Mouse (Mus musculus) retina, adult 2 months (tissue): Measurements from ENCODE around the gene Tnp2.

Experiments used
- DNase-seq: peaks from one replicate; pipeline ENCODE4 v3.0.0-alpha.2; 2012; ENCODE audit warnings: low read depth, low spot score

Gene Tnp2

DNA sequence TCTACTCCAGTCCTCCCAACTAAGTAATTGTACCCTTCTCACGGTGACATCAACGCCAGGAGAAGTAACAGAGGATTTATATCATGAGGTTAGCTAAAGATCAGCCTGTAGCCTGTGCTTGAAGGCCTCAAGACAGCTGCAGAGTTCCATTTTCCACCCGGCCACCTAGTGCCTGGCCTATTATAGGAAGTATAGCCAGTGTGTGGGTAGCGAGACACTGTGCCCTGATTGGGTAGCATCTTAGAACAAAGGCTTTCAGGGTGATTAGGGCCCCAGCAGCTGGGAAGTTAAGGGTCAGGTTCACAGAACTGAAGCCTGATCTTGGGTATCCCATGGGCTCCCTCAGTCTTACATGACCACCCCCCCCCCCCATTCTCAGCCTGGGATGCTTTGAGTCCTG is 406 bp upstream of the Tnp2 start:
- no peak for DNase-seq

DNA sequence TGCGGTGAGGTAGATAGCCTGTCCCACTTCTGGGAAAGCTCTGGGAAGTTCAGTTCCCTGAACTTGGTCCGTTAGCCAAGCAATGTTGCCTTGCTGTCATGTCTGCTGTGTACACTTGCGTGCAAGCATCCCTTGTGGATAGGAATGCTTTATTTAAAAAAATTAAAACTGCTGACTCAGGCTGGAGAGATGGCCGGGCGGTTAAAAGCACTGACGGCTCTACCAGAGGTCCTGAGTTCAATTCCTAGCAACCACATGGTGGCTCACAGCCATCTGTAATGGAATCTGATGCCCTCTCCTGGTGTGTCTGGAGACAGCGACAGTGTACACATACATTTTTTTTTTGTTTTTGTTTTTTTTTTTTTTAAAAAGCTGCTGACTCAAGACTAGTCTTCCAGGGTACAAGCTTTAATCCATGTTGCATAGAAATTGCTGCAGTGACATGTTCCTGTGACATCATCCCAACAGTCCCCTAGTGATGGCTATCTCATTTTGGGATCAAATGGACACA is 857 bp downstream of the Tnp2 start:
- no peak for DNase-seq

DNA sequence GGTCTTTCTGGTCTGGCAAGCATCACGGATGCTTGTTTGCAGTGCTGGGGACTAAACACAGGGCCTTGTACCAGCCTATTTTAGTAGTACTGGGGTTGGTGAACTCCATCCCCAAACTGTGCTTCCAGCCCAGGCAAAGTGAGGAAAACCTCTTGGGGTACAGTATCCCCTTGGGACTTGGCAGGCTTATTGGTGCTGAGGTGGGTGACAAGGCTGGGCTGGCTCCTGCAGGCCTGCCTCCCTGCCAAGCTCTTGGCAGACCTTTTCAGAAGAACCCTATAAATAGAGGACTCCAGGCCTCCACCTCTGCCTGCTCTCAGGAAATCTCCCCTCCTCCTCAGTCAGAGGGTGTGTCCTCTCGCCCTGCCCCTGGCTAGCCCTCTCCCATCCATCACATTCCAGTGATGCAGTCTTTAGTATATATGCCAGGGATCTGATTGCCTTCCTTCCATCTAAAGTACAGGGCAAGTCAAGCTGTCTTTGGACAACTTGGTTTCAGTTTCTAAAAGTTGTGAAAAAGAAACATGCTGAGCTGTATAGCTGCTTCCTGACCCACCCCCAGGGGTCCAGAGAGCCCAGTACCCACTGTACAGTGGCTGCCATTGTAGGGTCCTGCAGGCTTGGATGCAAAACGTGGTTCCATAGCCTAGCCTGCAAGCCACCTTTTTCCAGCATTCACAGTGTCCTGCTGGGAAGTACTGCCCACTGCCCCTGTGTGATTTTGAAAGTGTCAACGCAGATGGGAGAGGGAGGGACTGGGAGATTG is 1.5 kb downstream of the Tnp2 start:
- DNase-seq, result no peak

DNA sequence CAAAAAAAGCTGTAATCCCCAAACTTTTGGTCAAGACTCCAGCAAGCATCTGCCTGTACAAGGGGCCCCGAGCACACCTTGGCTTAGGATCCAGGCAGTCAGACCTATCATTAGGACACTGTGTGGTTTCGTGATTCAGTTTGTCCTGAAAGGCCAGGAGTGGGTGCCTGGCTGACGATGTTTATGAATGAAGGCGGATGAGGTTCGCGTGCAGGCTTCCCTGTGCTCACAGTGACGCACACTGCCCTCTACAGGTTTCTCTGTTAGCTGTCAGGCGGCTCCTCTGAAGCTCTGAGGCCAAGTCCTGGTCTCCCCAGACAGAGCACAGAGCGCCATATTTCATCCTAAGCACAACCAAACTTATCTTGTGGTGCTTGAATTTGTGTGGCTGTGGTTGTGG is 2.2 kb downstream of the Tnp2 start:
- peak; percentile 72 for DNase-seq

DNA sequence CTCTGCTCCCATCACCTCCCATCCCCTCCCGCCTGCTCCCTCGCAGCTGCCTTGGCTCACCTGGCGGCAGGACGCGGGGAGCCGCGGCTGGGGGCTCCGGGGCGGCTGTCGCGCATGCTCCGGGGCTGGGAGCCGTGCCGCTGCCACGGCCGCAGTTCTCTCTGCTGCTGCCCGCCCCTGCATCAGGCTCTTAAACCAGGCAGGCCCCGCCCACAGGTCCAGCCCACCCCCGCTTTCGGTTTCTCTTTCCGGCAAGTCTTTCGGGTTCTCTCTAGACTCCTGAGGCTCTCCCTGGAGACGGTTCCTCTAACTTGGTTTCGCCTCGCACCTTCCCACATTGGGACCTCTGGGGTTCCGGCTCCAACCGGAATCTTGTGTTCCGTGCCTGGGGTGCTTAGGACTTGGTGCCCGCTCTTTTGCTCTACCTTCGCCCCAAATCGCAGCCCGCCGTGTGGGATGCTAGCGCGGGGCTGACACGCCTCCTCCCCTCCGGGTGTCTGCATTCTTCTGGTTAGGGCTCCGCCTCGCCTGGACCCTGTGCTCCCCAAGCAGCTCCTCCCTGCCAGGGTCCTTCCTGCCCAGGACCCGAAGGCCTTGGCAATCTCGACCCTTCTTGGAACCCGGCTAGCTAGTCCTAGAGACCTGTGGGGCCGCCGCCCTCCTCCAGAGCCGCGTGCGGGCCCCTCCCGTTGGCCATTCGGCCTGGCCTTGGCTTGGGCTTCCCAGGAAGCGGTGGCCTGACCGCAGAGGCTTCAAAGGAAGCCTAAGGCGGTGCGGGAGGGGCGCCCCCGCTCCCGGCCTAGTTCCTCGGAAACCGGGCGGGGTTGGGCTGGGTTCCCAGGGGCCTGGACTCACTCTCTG is 2.9 kb downstream of the Tnp2 start, which contains the start of gene Socs1:
Gene Socs1 (minus strand): TSS at position 166 of the 861 bp plus-strand sequence.
- peak; percentile 53 for DNase-seq

DNA sequence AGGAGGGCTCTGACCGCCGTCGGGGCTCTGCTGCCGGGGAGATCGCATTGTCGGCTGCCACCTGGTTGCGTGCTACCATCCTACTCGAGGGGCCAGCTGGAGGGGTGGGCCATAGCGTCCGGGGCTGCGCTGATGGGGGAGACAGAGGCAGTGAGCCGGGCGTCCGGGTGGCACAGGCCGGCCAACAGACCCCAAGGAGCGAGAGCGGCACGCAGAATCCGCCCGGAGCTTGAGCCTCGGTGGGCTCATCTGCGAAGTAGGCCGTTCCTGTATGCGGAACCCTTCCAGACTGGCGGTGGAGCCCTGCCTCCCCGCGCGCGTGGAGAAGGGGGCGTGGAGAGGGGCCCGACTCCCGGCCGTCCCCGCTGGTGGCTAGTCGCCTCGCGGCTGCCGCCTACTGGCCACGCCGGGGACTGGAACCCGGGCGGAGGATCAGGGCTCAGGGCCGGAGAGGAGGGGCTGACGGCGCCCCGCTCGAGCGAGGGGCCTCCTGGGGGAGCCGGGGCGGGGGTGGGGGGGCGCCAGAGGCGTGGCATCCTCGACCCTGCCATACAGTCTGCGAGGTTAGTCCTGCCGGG is 3.6 kb downstream of the Tnp2 start:
- peak; percentile 68 for DNase-seq

DNA sequence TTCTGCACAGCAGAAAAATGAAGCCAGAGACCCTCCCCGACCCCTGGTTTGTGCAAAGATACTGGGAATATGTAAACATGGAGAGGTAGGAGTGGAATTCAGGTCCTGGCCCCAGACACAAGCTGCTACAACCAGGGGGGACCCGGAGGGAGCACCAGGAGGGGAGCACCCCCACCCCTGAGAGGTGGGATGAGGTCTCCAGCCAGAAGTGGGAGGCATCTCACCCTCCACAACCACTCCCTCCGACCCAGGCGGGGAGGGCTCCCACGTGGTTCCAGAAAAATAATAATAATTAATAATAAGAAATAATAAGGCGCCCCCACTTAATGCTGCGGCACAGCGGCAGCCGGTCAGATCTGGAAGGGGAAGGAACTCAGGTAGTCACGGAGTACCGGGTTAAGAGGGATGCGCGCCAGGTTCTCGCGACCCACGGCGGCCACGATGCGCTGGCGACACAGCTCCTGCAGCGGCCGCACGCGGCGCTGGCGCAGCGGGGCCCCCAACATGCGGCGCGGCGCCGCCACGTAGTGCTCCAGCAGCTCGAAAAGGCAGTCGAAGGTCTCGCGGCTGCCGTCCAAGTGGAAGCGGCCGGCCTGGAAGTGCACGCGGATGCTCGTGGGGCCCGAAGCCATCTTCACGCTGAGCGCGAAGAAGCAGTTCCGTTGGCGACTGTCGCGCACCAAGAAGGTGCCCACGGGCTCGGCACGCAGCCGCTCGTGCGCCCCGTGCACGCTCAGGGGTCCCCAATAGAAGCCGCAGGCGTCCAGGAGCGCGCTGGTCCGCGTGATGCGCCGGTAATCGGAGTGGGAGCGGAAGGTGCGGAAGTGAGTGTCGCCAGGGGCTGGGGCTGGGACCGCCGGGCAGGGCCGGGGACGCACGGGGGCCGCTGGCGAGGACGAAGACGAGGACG is 4.3 kb downstream of the Tnp2 start:
- no peak for DNase-seq

DNA sequence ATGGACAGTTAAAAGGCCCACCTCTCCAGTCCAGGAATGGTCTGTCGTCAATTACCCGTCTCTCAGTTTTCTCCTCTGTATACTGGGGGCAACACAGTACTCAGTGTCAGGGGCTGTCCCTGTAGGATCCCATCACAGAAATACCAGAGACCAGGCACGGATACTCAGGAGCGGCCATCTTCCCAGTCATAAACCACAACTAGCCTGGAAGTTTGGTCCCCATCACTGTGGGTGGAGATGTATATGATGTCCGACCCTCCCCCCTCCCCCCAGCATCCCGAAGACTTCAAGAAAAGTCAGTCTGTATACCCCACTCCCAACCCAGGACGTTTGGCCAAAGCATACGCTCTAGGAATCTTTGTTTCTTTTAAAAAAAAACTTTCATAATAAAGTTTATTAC is 5.0 kb downstream of the Tnp2 start:
- no peak for DNase-seq

DNA sequence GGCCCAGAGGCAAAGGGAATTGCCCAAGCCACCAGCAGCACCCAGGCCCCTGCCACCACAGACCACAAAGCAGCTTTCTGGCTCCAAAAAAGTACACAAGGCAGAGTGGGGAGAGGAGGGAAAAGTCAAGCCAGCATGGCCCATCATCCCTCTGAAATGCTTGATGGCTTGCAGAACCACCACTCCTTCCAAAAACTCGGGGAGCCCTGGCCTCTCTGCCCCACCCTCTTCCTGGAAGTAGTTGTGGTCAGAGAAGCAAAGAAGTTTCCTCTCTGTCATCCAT is 5.4 kb downstream of the Tnp2 start:
- no peak for DNase-seq

DNA sequence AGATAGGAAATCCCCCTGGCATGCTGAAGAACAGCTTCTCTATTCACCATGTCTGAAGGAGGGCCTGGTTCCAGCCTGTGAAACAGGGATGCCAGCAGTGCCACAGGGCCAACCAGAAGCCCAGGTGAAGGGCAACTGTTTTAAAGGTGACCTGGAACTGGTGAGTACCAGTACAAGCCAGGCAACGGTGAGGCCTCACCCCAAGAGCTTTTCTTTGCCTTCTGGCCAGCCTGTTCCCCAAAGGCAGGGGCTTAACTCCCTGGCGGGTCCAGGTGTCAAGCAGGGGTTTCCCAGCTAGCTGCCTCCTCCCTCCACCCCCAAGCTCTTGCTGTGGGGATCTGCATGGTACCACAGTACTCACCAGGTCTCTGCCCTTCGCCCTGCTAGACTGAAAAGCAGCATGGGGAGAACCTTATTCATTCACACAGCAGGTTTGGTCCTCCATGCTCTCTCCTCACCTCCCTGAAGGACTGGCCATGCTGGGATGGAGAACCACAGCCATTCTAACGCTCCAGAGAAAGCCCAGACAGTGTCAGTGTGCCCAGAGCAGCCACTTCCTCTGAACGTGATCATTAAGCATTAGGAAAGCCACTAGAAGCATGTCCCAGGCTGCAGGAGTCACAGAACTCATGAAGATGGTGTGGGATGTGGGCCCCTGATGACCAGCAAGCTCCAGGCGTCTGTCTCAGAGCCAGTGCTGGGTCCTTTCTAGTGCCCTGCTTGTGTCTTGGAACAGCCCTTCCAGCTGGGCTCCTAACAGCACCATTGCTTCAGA is 5.9 kb downstream of the Tnp2 start:
- no peak for DNase-seq

DNA sequence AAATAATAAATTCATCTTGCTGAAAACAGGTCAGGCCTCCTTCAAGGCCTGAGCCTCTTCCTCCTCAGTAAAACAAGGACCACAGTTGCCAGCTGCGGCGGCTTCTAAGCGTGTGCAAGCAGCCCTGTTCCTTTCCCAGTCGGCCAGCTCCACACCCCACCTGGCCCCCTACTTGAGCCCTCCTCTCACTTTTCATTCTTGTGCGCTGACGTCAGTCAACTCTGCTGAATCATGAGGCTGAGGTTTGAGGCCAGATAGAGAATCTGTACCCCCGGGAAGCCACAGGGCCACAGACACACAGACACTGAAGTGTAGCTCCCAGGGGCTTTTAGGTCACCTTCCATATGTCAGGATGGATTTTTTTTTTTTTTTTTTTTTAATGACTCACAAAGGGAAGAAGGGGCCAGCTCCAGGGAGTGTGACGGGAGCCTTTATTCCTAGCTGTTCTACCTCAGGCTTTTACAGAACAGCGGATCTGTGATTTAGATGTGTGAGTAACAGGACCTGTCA is 6.5 kb downstream of the Tnp2 start:
- no peak for DNase-seq

DNA sequence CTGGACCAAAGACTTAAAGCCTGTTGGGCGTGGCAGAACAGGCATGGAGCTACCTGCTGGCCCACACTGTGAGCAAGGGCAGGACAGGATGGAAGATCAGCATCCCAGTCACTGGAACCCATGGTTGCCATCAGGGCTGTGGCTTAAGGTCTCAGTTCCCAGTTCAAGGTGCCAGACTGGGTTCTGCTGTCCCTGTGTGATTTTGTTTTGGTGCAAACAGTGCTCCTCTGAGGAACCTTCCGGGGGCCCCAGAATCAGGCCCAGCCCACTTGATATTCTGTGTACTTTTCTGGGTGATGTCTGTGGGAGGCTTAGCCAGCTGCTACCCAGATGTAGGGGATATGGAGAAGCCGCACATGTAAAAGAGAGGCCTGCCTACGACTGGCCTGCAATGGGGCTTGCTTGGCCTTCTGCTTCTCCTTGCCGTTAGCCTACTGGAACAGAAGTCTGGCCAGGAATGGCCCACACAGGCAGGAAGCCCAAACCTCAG is 7.8 kb downstream of the Tnp2 start:
- DNase-seq, result no peak

DNA sequence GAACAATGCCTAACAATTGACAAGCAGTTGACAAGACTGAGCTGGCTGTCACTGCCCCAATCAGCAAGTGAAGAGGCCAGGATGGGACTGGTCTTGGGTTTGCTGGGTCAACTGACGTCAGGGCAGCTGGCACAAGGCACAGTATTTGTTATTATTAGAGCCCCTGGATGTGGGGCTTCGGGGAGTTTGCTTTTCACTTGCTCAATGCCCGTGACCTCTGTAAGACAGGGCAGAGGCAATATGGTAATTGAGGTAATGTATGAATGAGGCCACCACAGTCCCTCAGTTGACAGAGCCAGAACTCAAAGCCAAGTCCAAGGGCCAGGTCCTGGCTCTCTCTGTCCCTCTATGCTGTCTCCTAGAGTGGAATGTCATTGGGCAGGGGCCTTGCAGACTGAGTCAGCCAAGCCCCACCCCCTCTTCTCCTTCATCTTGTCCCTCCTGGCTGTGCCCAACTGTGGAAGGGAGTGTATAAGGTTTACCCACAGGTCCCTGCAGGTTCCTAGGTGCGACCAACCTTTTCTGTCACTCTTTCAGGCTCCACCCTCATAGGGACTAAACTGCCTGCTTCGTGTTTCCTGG is 10.8 kb downstream of the Tnp2 start:
- no peak for DNase-seq

DNA sequence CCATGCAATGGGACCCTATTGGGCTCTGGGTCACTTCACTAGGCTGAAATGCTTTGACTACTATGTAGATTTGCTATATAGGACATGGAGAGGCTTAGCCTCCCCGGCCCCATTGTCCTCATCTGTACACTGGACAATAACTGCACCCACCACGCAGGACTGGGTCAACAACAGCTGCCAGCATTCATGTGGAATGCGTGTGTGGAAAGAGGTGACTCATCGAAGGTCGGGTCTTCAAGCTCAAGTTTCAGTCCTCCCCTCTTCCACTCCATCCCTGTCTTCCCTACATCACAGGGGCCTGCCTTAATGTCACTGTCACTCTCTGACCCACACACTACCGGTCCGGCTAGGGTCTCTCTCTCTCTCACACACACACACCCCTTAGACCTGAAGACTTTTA is 12.1 kb downstream of the Tnp2 start:
- DNase-seq, result no peak

DNA sequence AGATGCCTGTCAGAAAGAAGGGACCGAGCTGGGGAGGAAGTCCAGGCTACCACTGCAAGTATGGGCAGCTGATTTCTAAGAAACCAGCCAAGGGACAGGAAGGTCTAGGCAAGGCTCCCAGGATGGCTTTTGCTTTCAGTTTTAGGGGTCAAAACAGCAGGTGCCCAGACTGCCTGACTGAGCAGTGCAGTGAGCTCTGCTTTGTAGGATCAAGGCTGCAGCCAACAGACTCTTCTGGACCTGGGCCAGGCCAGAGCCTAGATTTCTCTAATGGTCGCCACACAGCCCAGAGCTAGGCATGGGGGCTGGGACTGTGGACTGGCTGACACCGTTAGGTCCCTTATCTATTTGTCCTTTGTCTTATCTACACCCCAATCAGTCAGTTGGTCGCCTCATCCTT is 13.7 kb downstream of the Tnp2 start:
- DNase-seq, result no peak

DNA sequence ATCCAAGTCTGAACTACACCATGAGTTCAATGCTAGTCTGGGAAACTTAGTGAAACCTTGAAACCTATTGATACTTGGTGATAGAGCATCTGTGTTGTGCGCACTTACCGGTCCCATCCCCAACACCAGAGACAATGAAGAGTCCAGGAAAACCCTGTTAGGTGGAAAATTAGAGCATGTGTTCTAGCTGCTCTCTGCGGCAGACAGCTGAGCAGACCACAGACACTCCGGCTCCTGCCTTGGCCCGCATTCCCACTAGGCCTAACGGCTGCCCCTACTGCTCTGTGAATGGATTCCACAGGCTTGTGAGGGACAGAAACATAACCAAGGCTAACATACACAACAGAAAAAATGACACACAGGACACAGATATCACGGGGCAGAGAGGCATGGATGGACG is 14.9 kb downstream of the Tnp2 start:
- no peak for DNase-seq

DNA sequence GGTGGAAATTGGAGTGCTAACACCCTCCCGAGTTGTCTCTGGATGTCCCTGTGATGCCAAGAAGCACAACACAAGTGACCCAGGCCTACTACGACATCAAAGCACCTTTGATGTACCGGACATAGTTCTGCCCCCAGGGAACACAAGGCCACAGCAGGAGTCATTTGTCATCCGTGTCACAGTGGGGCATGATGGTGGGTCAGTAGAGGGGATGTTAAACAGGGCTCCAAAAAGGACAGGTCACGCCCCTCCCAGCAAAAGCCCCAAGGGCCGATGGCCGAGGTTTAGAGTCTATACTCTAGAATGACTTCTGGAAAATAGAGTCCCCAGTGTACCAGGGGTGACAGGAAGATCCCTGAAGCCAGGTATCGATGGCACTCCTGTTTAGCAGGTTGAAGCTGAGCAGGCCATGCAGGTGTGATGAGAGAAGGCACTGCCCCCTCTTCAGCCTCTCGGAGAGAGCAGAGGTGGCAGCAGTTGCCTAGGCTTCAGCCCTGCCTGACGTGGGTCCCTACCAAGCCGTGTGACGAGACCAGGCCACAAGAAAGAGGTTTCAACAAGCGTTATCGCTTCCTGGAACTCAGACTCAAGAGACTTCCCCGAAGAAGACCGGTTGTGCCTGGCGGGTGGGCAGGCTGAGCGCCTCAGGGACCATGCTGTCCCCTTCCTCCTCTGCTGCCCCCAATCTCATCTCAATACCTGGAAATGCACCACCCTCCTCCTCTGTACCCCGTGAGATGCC is 16.5 kb downstream of the Tnp2 start:
- DNase-seq, result no peak

DNA sequence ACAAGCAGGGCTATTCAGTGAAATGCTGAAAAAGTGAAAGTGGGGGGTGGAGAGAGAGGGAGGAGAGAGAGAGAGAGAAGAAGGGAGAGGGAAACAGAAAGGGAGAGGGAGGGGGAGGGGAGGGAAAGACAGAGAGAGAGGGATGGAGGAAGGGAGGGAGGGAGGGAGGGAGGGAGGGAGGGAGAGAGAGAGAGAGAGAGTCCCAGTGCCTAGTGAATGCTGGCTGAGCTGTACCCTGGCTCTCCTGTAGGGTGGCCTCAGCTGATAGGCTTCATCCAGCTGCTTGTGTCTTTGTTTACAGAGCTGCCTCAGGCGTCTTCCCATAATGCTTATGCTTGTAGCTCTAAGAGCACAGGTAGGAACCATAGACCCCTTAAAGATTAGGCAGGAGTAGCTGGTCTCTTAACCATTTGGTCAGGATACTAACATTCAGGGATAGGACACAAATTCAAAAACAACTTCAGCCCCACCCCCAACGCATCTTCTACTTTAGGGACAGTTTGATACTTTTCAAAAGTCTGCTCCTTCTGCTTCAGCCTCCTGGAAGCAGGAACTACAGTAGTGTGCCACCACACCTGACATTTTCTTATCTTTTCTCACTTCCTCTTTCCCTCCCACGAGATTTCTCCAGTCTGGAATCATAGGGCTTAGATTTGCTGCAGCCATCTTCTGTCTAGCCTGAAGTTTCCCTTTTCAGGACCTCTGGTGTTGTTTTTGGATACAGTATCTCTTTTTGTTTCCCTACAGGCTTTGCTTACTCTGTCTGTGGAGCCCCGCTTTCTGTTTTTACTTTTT is 17.7 kb downstream of the Tnp2 start:
- DNase-seq, result no peak

DNA sequence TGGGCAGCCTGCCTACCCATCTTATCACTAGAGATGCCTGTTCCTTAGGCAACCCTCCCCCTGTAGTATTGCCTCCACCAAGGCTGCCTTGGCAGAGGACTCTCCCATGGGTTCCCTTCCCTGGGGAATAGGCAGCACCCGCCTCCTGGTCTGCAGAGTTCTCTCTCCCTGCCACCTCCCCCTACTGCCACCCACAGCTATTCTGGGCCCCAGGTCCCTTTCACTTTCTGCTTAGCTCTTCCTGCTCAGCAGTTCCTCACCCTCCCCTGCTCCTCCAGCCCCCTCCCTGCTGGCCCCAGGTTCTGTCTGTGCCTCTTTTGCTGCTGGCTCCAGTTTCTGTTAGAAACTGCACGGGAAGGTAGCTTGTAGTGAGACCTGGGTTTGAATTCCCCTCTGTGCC is 18.8 kb downstream of the Tnp2 start:
- DNase-seq, result no peak
